Mouse (Mus musculus) heart, adult 2 months (tissue): ENCODE results near the gene Iqcb1.

Experiments used
- EP300 ChIP-seq: fragments of 200-500 bp; IDR thresholded peaks from 2 replicates; pipeline ENCODE4 v1.6.1; 2011; ENCODE audit warnings: low read depth, low read length, control low read depth; ENCODE audit not compliant: insufficient read depth
- POLR2A ChIP-seq: fragments of 200-500 bp; IDR thresholded peaks from 2 replicates; pipeline ENCODE4 v1.6.1; 2011; ENCODE audit warnings: mild to moderate bottlenecking, low read depth, low read length, control low read depth; ENCODE audit not compliant: insufficient read depth

DNA sequence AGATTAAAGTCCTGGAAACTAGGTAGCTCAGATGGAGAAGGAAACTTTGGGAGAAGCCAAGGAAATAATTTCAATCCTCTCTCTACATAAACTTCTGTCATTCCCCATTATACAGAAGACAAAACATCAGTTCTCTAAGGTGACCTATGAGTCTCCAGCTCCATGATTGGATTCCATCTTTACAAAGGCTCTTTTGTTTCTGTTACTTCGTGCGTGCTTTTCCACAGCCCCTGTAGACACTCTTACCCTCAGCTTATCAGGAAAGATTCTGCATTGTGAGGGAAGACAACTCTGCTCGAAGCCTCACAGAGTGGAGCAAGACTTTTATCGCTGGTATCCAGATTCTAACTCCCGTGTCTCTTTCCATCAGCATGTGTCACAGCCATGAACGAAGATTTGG lies 8.2 kb upstream of the Iqcb1 start:
- TF ChIP-seq POLR2A (no peak), EP300 (no peak)
